Mouse (Mus musculus) midbrain, embryonic 16.5 days (tissue): ENCODE measurements at regions not wholly inside any gene's neighbourhood (a gene's known extent, or its start where the extent isn't known, plus 50 kb on each side); places are given as distances from the start of the nearest gene placed in this dataset.

ENCODE experiments used
- ATAC-seq: fragments of 200-750 bp; cut with Nextera tagmentation; 2 replicates; pipeline ENCODE4 v1.8.0; 2017; ENCODE audit warnings: moderate TSS enrichment
- H3K27ac ChIP-seq: fragments of 300-500 bp; sonication (generic); 2 replicates; pipeline ENCODE4 v1.5.1; 2014; ENCODE audit warnings: mild to moderate bottlenecking, low read length, mixed read lengths
- H3K27me3 ChIP-seq: fragments of 300-500 bp; sonication (generic); 2 replicates; pipeline ENCODE4 v1.6.1; 2014; ENCODE audit warnings: low read depth, low read length, mixed read lengths; ENCODE audit not compliant: control insufficient read depth, insufficient read depth
- H3K36me3 ChIP-seq: fragments of 300-500 bp; sonication (generic); 2 replicates; pipeline ENCODE4 v1.6.1; 2014; ENCODE audit warnings: mild to moderate bottlenecking, low read length, moderate library complexity, mixed read lengths; ENCODE audit not compliant: control insufficient read depth, insufficient read depth
- H3K4me1 ChIP-seq: fragments of 300-500 bp; sonication (generic); 2 replicates; pipeline ENCODE4 v1.6.1; 2014; ENCODE audit warnings: mild to moderate bottlenecking, low read length, mixed read lengths; ENCODE audit not compliant: control insufficient read depth, insufficient read depth
- H3K4me2 ChIP-seq: fragments of 300-500 bp; sonication (generic); 2 replicates; pipeline ENCODE4 v1.6.1; 2014; ENCODE audit warnings: mild to moderate bottlenecking, low read length, mixed read lengths
- H3K4me3 ChIP-seq: fragments of 300-500 bp; sonication (generic); 2 replicates; pipeline ENCODE4 v1.5.1; 2014; ENCODE audit warnings: low read depth, mild to moderate bottlenecking, low read length, moderate library complexity, mixed read lengths
- H3K9ac ChIP-seq: fragments of 300-500 bp; sonication (generic); 2 replicates; pipeline ENCODE4 v1.6.1; 2014; ENCODE audit warnings: low read depth, low read length, mixed read lengths
- H3K9me3 ChIP-seq: fragments of 300-500 bp; sonication (generic); replicated peaks from 2 replicates; pipeline ENCODE4 v1.6.1; 2014; ENCODE audit warnings: mild to moderate bottlenecking, low read length, mixed read lengths; ENCODE audit not compliant: control insufficient read depth, poor library complexity, severe bottlenecking
- WGBS: fragments of 180-500 bp; shearing (Covaris S2); extraction: QIAGEN DNeasy Blood & Tissue Kit; methylation state at CpG from one replicate; pipeline ENCODE4 v1.1.7; 2014; 5-methylcytosine and 5-hydroxymethylcytosine counted together

GRCm38 (mm10) chr6:100341305-100342290 lies 54.3 kb upstream of the Rybp start:
- no peaks in the 10 kb centered on the region for H3K36me3 ChIP-seq
- no peak for ATAC-seq

GRCm38 (mm10) chr6:100338291-100338690 lies 51.0 kb upstream of the Rybp start:
- Histone ChIP-seq H3K4me1 (peaks cover 17% of the 10 kb centered on the region), H3K36me3 (no peaks in the 10 kb centered on the region), H3K4me2 (no peak overlapping the region), H3K4me3 (no peak overlapping the region), H3K27me3 (peaks cover 8% of the 10 kb centered on the region; the same call in 1 of the 2 replicates), H3K9me3 (no peaks in the 10 kb centered on the region), H3K9ac (no peak overlapping the region), H3K27ac (no peak overlapping the region)
- ATAC-seq = no peak
- WGBS = 95% methylated on average over 4 of the region's 4 CpGs

More at GRCm38 (mm10) chr6:100341305-100342290, 54.3 kb upstream of the Rybp start:
- Histone ChIP-seq H3K27me3 (peaks cover 5% of the 10 kb centered on the region; the same call in 1 of the 2 replicates), H3K4me1 (peaks cover 4% of the 10 kb centered on the region; the same call in 1 of the 2 replicates), H3K4me2 (no peak overlapping the region), H3K9me3 (no peaks in the 10 kb centered on the region), H3K27ac (no peak overlapping the region), H3K9ac (no peak overlapping the region), H3K4me3 (no peak overlapping the region)
- 54% methylated on average over 13 of the region's 13 CpGs for WGBS
